Mouse (Mus musculus): ENCODE data around the gene Rabgap1l. TPM values are rescaled to one million over a fixed set of nuclear protein-coding genes. Genes with fewer than 3 reads are reported as not detected.

Gene Rabgap1l
- total and polyA plus RNA-seq, 2 experiments from 2014 or later, result 27.4 to 140 TPM

DNA sequence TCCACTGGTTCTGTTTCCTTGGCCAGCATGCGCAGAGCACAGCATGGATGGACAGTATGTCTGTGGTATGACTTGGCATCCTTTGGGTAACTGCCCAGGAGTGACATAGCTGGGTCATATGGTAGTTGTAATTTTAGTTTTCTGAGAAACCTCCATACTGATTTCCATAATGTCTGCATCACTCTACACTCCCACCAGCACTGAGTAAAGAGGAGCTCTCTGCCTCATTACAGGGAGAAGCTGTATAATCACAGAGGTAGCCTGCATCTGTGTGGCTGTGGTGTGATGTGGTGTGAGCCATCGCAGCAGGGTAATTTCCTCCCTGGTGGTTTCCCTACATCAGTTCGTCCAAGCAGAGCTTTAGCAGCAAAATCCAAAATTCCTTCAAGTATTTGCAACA, 7.0 kb upstream of the Rabgap1l start:
- Histone ChIP-seq H3K4me3 (ENCODE audit: low read depth, low read length) (no peak overlapping the region), H3K36me3 (ENCODE audit: insufficient read depth) (no peaks in the 10 kb centered on the region), H3K27me3 (ENCODE audit: insufficient read depth, low read length) (no peaks in the 10 kb centered on the region), H3K27ac (ENCODE audit: low read depth, low read length) (no peak overlapping the region), H3K4me1 (ENCODE audit: insufficient read depth) (no peaks in the 10 kb centered on the region), H3K4me2 (ENCODE audit: low read depth) (no peak overlapping the region), H3K9me3 (ENCODE audit: low read length) (0 out of 2 replicates have a peak, but pooled peaks cover 5% of the 10 kb centered on the region), H3K9ac (no peak overlapping the region)
- DNase-seq, result no peak
- TF ChIP-seq CTCF (IDR thresholded peaks at IDR 0.05; ENCODE audit: low read depth), result no peak
- peak; percentile 50 for ATAC-seq
- WGBS, result 85% methylated on average over 3 of the region's 3 CpGs

DNA sequence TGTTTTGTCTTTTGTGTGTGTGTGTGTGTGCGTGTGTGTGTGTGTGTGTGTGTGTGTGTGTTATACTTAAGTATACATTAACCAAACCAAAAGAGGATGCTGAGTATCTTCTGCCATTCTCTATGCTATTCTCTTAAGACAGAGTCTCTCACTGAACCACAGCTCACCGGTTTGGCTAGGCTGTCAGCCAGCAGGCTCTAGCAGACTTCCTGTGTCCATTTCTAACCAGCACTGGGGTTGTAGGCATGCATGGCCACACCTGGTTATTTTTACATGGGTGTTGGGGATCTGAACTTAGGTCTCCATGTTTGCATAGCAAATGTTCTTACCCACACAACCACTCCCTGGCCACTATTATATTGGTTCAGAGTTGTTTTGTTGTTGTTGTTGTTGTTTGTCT, 2.0 kb upstream of the Rabgap1l start:
- Histone ChIP-seq H3K9me3 (ENCODE audit: low read length) (0 out of 2 replicates have a peak, but pooled peaks cover 5% of the 10 kb centered on the region), H3K36me3 (ENCODE audit: insufficient read depth) (no peaks in the 10 kb centered on the region), H3K4me3 (ENCODE audit: low read depth, low read length) (no peak overlapping the region), H3K4me1 (ENCODE audit: insufficient read depth) (no peaks in the 10 kb centered on the region), H3K4me2 (ENCODE audit: low read depth) (no peak overlapping the region), H3K9ac (no peak overlapping the region), H3K27me3 (ENCODE audit: insufficient read depth, low read length) (no peaks in the 10 kb centered on the region), H3K27ac (ENCODE audit: low read depth, low read length) (no peak overlapping the region)
- no peak for TF ChIP-seq CTCF (IDR thresholded peaks at IDR 0.05; ENCODE audit: low read depth)
- WGBS, result 83% methylated on average over 2 of the region's 2 CpGs
- no peak for DNase-seq
- ATAC-seq, result no peak

DNA sequence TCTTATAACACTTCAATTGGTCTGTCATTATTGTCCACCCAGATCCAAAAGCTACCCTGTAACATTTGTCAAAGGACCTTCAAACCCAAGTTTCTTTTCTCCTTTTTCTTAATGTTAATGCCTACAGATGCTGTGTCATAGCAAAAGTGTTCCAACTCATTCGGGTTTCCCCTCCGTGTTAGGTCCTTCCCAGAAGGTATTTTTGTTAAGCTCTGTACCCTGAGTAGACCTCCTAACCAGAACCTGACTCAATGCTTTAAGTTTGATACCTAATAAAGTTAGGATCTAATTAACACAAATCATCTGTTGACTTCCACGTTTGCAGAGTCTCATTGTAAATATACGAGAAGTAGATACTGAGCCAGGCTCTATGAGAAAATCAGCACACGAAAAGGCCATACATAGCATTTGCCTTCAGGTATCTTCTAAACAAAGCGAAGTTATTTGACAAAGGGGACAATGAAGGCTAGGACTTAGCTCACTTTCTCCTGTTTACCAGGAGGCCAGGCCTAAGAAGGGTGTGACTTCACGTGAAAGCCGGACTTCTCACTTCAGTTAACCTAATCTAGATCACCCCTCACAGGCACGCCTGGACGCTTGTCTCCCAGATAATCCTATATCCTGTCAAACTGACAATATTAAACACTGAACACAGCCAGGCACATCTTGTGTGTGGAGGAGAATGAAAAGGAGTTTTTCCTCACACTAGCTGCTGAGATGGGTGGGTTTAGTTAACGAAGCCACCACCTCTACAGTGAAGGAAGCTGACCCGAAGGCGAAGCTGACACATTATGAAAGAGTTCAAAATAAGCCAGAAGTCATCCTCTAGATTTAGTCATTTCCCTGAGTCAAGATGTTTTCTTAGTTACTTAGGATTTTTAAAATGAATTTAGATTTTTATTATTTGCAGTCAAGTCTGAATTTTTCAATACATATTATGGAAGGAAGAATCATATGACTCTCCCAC, 1.1 kb upstream of the Rabgap1l start:
- H3K27me3 ChIP-seq (ENCODE audit: insufficient read depth, low read length), result no peaks in the 10 kb centered on the region
- no peak overlapping the region for H3K4me2 ChIP-seq (ENCODE audit: low read depth)
- no peak for ATAC-seq
- WGBS, result 72% methylated on average over 13 of the region's 13 CpGs
- H3K36me3 ChIP-seq (ENCODE audit: insufficient read depth), result no peaks in the 10 kb centered on the region
- no peak for DNase-seq
- 0 out of 2 replicates have a peak, but pooled peaks cover 5% of the 10 kb centered on the region for H3K9me3 ChIP-seq (ENCODE audit: low read length)
- no peak overlapping the region for H3K27ac ChIP-seq (ENCODE audit: low read depth, low read length)
- H3K4me1 ChIP-seq (ENCODE audit: insufficient read depth), result no peaks in the 10 kb centered on the region
- H3K4me3 ChIP-seq (ENCODE audit: low read depth, low read length), result no peak overlapping the region
- TF ChIP-seq CTCF (IDR thresholded peaks at IDR 0.05; ENCODE audit: low read depth), result no peak
- no peak overlapping the region for H3K9ac ChIP-seq

DNA sequence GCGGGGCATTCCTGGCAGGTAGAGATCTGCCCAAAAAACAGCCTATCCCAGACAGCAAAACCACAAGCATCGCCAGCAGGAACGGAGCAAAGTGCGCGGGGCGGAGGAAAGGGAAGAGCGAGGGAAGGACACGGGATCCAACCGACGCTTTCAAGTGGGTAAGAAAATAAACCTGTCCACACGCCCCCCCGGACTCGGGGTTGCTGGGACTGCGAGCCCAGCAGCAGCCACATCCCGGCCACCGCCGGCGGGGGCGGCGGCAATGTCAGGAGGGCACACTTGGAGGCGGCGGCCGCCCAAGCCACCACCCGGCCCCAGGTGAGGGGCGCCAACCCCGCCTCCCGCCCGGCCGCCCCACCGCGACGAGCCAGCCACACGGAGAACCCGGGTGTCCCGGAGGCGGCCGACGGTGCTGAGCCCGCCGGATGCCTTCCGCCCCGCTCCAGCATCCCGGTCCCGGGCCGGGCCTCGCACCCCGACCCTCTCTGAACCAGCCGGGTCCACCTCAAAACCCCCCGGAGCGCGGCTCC, 790 bp downstream of the Rabgap1l start:
- Histone ChIP-seq H3K9ac (peak overlapping the region; percentile 84), H3K27me3 (ENCODE audit: insufficient read depth, low read length) (no peaks in the 10 kb centered on the region), H3K36me3 (ENCODE audit: insufficient read depth) (no peaks in the 10 kb centered on the region), H3K9me3 (ENCODE audit: low read length) (no peaks in the 10 kb centered on the region), H3K4me3 (ENCODE audit: low read depth, low read length) (peak overlapping the region; percentile 95), H3K4me2 (ENCODE audit: low read depth) (peak overlapping the region; percentile 92), H3K4me1 (ENCODE audit: insufficient read depth) (no peaks in the 10 kb centered on the region), H3K27ac (ENCODE audit: low read depth, low read length) (peak overlapping the region; percentile 58)
- peak; percentile 32 for DNase-seq
- peak; percentile 53 for ATAC-seq
- no peak for TF ChIP-seq CTCF (IDR thresholded peaks at IDR 0.05; ENCODE audit: low read depth)
- WGBS, result under 1% methylated on average over 47 of the region's 51 CpGs

DNA sequence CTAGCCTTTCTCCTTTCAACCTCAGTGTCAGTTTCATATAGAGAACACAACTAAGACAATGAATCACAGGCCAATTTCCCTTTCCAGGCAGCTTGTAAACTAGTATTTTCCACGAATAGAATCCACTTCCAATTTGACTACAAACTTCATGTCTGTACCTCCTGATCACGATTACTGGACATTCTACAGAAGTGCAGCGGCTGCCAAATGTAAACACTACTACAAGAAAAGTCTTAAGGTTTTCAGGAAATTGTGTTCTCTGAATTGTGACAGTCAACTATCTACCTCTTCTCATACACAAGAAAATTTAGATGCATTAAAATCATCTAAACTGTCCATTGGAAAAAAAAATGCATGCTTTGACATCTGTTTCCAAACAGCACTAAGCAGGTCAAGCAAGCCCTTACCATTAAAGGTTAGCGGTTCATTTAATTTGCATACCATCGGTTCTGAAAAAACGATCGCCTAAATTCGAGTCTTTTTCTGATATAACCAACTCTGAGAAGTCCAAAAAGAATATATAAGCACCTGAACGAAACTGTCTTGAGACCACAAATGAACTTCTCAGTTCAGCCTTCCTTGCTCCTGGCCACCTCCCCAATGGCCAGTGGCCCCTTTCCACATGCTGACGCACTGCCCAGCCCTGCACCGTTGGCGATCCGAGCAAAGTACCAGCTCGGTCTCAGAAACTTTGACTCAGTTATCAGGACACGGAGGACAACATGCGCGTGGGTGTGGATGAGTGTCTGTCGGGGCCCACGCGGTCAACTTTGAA, 1.4 kb downstream of the Rabgap1l start:
- no peaks in the 10 kb centered on the region for H3K27me3 ChIP-seq (ENCODE audit: insufficient read depth, low read length)
- H3K4me1 ChIP-seq (ENCODE audit: insufficient read depth), result no peaks in the 10 kb centered on the region
- H3K27ac ChIP-seq (ENCODE audit: low read depth, low read length), result no peak overlapping the region
- H3K36me3 ChIP-seq (ENCODE audit: insufficient read depth), result no peaks in the 10 kb centered on the region
- H3K4me3 ChIP-seq (ENCODE audit: low read depth, low read length), result peak overlapping the region; percentile 95
- DNase-seq (no peak), ATAC-seq (no peak; the same call in 1 of the 2 replicates)
- peak overlapping the region; percentile 84 for H3K9ac ChIP-seq
- whole genome bisulfite sequencing, result 11% methylated on average over 20 of the region's 20 CpGs
- no peak for TF ChIP-seq CTCF (IDR thresholded peaks at IDR 0.05; ENCODE audit: low read depth)
- no peaks in the 10 kb centered on the region for H3K9me3 ChIP-seq (ENCODE audit: low read length)
- H3K4me2 ChIP-seq (ENCODE audit: low read depth), result peak overlapping the region; percentile 92

DNA sequence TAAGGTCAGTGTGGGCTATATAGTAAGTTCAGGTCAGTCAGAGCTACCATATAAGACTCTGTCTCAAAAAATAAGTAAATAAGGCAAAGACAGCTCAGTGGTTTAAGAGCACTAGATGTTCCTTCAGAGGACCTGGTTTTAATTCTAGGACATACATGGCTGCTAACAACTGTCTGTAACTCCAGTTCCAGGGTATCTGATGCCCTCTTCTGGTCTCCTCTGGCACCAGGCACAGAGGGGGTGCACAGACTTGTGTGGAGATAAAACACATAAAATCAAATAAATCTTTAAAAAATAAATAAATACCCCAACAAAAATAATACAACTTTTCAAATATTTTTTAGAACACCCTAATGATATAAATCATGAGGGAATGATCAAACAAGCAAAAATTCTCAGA, 2.4 kb downstream of the Rabgap1l start:
- H3K27me3 ChIP-seq (ENCODE audit: insufficient read depth, low read length), result no peaks in the 10 kb centered on the region
- H3K4me1 ChIP-seq (ENCODE audit: insufficient read depth), result no peaks in the 10 kb centered on the region
- H3K27ac ChIP-seq (ENCODE audit: low read depth, low read length), result no peak overlapping the region
- H3K4me3 ChIP-seq (ENCODE audit: low read depth, low read length), result no peak overlapping the region
- TF ChIP-seq CTCF (IDR thresholded peaks at IDR 0.05; ENCODE audit: low read depth), result no peak
- no peaks in the 10 kb centered on the region for H3K36me3 ChIP-seq (ENCODE audit: insufficient read depth)
- no peak overlapping the region for H3K9ac ChIP-seq
- H3K4me2 ChIP-seq (ENCODE audit: low read depth), result no peak overlapping the region
- H3K9me3 ChIP-seq (ENCODE audit: low read length), result no peaks in the 10 kb centered on the region
- ATAC-seq (no peak), DNase-seq (no peak)

Data from forebrain, postnatal 0 days (tissue).